Mouse (Mus musculus): ENCODE results near the gene Hadh. TPM values are rescaled to one million over a fixed set of nuclear protein-coding genes. Genes with fewer than 3 reads are reported as not detected.

The Hadh gene
- total RNA-seq, 1 experiment, result 64.1 TPM

- Histone ChIP-seq H3K27ac (ENCODE audit: insufficient read depth, low read depth, low read length, poor library complexity, severe bottlenecking) (no peak overlapping the region), H3K9ac (ENCODE audit: insufficient read depth, low read depth, low read length, poor library complexity, severe bottlenecking) (no peak overlapping the region), H3K4me1 (ENCODE audit: control insufficient read depth in 2 of 2, insufficient read depth in 2 of 2, low read length in 2 of 2, poor library complexity in 1 of 2) (no peaks in the 10 kb centered on the region; a peak in 1 of 4 replicates), H3K9me3 (ENCODE audit: control insufficient read depth, insufficient read depth, low read depth, low read length) (no peaks in the 10 kb centered on the region), H3K4me3 (ENCODE audit: insufficient read depth in 1 of 2, low read depth in 1 of 2, low read length in 2 of 2, poor library complexity in 1 of 2, severe bottlenecking in 1 of 2) (no peak overlapping the region), H3K36me3 (ENCODE audit: control insufficient read depth, insufficient read depth, low read length, poor library complexity, severe bottlenecking) (no peaks in the 10 kb centered on the region)
- TF ChIP-seq ZC3H11A (IDR thresholded peaks at IDR 0.05; ENCODE audit: borderline replicate concordance, low read depth, low read length), result no peak
- TF ChIP-seq CHD2 (IDR thresholded peaks at IDR 0.05; ENCODE audit: low read depth, low read length), result no peak
- no peak for DNase-seq (ENCODE audit: low read depth, low spot score)
- in situ Hi-C loops (cut with MboI; ENCODE audit: low sequenced_read_pairs in 2 of 2, unreplicated experiment in 2 of 2), result no loop called here
Observed at GRCm38 (mm10) chr3:131299078-131299477, 27.2 kb upstream of the Hadh start.

- in situ Hi-C loops (cut with MboI; ENCODE audit: low sequenced_read_pairs in 2 of 2, unreplicated experiment in 2 of 2), result no loop called here
- TF ChIP-seq MAFK (IDR thresholded peaks at IDR 0.05; ENCODE audit: insufficient read depth, low read depth, low read length) (no peak), CHD2 (IDR thresholded peaks at IDR 0.05; ENCODE audit: low read depth, low read length) (no peak), ZC3H11A (IDR thresholded peaks at IDR 0.05; ENCODE audit: borderline replicate concordance, low read depth, low read length) (no peak), HCFC1 (IDR thresholded peaks at IDR 0.05; ENCODE audit: borderline replicate concordance, insufficient read depth, low read length) (no peak), ZNF384 (IDR thresholded peaks at IDR 0.05; ENCODE audit: low read depth, low read length) (no peak)
- no peaks in the 10 kb centered on the region; a peak in 1 of 4 replicates for H3K4me1 ChIP-seq (ENCODE audit: control insufficient read depth in 2 of 2, insufficient read depth in 2 of 2, low read length in 2 of 2, poor library complexity in 1 of 2)
- no peaks in the 10 kb centered on the region for H3K36me3 ChIP-seq (ENCODE audit: control insufficient read depth, insufficient read depth, low read length, poor library complexity, severe bottlenecking)
- H3K4me3 ChIP-seq (ENCODE audit: insufficient read depth in 1 of 2, low read depth in 1 of 2, low read length in 2 of 2, poor library complexity in 1 of 2, severe bottlenecking in 1 of 2), result no peak overlapping the region
- H3K9me3 ChIP-seq (ENCODE audit: control insufficient read depth, insufficient read depth, low read depth, low read length), result no peaks in the 10 kb centered on the region
- no peak overlapping the region for H3K9ac ChIP-seq (ENCODE audit: insufficient read depth, low read depth, low read length, poor library complexity, severe bottlenecking)
- no peak overlapping the region for H3K27ac ChIP-seq (ENCODE audit: insufficient read depth, low read depth, low read length, poor library complexity, severe bottlenecking)
- DNase-seq (ENCODE audit: low read depth, low spot score), result no peak
Observed at GRCm38 (mm10) chr3:131296893-131297292, 25.0 kb upstream of the Hadh start.

- in situ Hi-C loops (cut with MboI; ENCODE audit: low sequenced_read_pairs in 2 of 2, unreplicated experiment in 2 of 2), result no loop called here
- DNase-seq (ENCODE audit: low read depth, low spot score), result no peak
- Histone ChIP-seq H3K4me3 (ENCODE audit: insufficient read depth in 1 of 2, low read depth in 1 of 2, low read length in 2 of 2, poor library complexity in 1 of 2, severe bottlenecking in 1 of 2) (no peak overlapping the region), H3K9me3 (ENCODE audit: control insufficient read depth, insufficient read depth, low read depth, low read length) (no peaks in the 10 kb centered on the region), H3K4me1 (ENCODE audit: control insufficient read depth in 2 of 2, insufficient read depth in 2 of 2, low read length in 2 of 2, poor library complexity in 1 of 2) (peaks cover 0 to 2% of the 10 kb centered on the region in 2 experiments; a peak in 2 of 4 replicates), H3K9ac (ENCODE audit: insufficient read depth, low read depth, low read length, poor library complexity, severe bottlenecking) (no peak overlapping the region), H3K36me3 (ENCODE audit: control insufficient read depth, insufficient read depth, low read length, poor library complexity, severe bottlenecking) (no peaks in the 10 kb centered on the region), H3K27ac (ENCODE audit: insufficient read depth, low read depth, low read length, poor library complexity, severe bottlenecking) (no peak overlapping the region)
- TF ChIP-seq ZNF384 (IDR thresholded peaks at IDR 0.05; ENCODE audit: low read depth, low read length) (no peak), MAFK (IDR thresholded peaks at IDR 0.05; ENCODE audit: insufficient read depth, low read depth, low read length) (no peak), ZC3H11A (IDR thresholded peaks at IDR 0.05; ENCODE audit: borderline replicate concordance, low read depth, low read length) (no peak), HCFC1 (IDR thresholded peaks at IDR 0.05; ENCODE audit: borderline replicate concordance, insufficient read depth, low read length) (no peak), CHD2 (IDR thresholded peaks at IDR 0.05; ENCODE audit: low read depth, low read length) (no peak)
Observed at GRCm38 (mm10) chr3:131295513-131296200, 23.8 kb upstream of the Hadh start.

GRCm38 (mm10) chr3:131294503-131294902 lies 22.6 kb upstream of the Hadh start:
- no peak for TF ChIP-seq ZNF384 (IDR thresholded peaks at IDR 0.05; ENCODE audit: low read depth, low read length)
- no peak for TF ChIP-seq CHD2 (IDR thresholded peaks at IDR 0.05; ENCODE audit: low read depth, low read length)
- TF ChIP-seq HCFC1 (IDR thresholded peaks at IDR 0.05; ENCODE audit: borderline replicate concordance, insufficient read depth, low read length), result no peak
- no peak for TF ChIP-seq MAFK (IDR thresholded peaks at IDR 0.05; ENCODE audit: insufficient read depth, low read depth, low read length)
- in situ Hi-C loops (cut with MboI; ENCODE audit: low sequenced_read_pairs in 2 of 2, unreplicated experiment in 2 of 2), result no loop called here
- DNase-seq (ENCODE audit: low read depth, low spot score), result no peak
- Histone ChIP-seq H3K27ac (ENCODE audit: insufficient read depth, low read depth, low read length, poor library complexity, severe bottlenecking) (no peak overlapping the region), H3K9me3 (ENCODE audit: control insufficient read depth, insufficient read depth, low read depth, low read length) (no peaks in the 10 kb centered on the region), H3K36me3 (ENCODE audit: control insufficient read depth, insufficient read depth, low read length, poor library complexity, severe bottlenecking) (no peaks in the 10 kb centered on the region), H3K9ac (ENCODE audit: insufficient read depth, low read depth, low read length, poor library complexity, severe bottlenecking) (no peak overlapping the region), H3K4me1 (ENCODE audit: control insufficient read depth in 2 of 2, insufficient read depth in 2 of 2, low read length in 2 of 2, poor library complexity in 1 of 2) (peaks cover 0 to 2% of the 10 kb centered on the region in 2 experiments; a peak in 1 of 4 replicates), H3K4me3 (ENCODE audit: insufficient read depth in 1 of 2, low read depth in 1 of 2, low read length in 2 of 2, poor library complexity in 1 of 2, severe bottlenecking in 1 of 2) (no peak overlapping the region)

- TF ChIP-seq ZNF384 (IDR thresholded peaks at IDR 0.05; ENCODE audit: low read depth, low read length), result no peak
- TF ChIP-seq MAFK (IDR thresholded peaks at IDR 0.05; ENCODE audit: insufficient read depth, low read depth, low read length), result no peak
- TF ChIP-seq HCFC1 (IDR thresholded peaks at IDR 0.05; ENCODE audit: borderline replicate concordance, insufficient read depth, low read length), result no peak
- TF ChIP-seq CHD2 (IDR thresholded peaks at IDR 0.05; ENCODE audit: low read depth, low read length), result no peak
- no peak for TF ChIP-seq ZC3H11A (IDR thresholded peaks at IDR 0.05; ENCODE audit: borderline replicate concordance, low read depth, low read length)
- Histone ChIP-seq H3K9me3 (ENCODE audit: control insufficient read depth, insufficient read depth, low read depth, low read length) (no peaks in the 10 kb centered on the region), H3K9ac (ENCODE audit: insufficient read depth, low read depth, low read length, poor library complexity, severe bottlenecking) (no peak overlapping the region), H3K27ac (ENCODE audit: insufficient read depth, low read depth, low read length, poor library complexity, severe bottlenecking) (no peak overlapping the region), H3K4me3 (ENCODE audit: insufficient read depth in 1 of 2, low read depth in 1 of 2, low read length in 2 of 2, poor library complexity in 1 of 2, severe bottlenecking in 1 of 2) (no peak overlapping the region), H3K4me1 (ENCODE audit: control insufficient read depth in 2 of 2, insufficient read depth in 2 of 2, low read length in 2 of 2, poor library complexity in 1 of 2) (peaks cover 0 to 2% of the 10 kb centered on the region in 2 experiments; a peak in 1 of 4 replicates), H3K36me3 (ENCODE audit: control insufficient read depth, insufficient read depth, low read length, poor library complexity, severe bottlenecking) (no peaks in the 10 kb centered on the region)
- in situ Hi-C loops (cut with MboI; ENCODE audit: low sequenced_read_pairs in 2 of 2, unreplicated experiment in 2 of 2), result no loop called here
- no peak for DNase-seq (ENCODE audit: low read depth, low spot score)
Observed at GRCm38 (mm10) chr3:131292959-131293358, 21.1 kb upstream of the Hadh start.
